Mouse (Mus musculus) kidney, adult 2 months (tissue): ENCODE measurements at regions not wholly inside any gene's neighbourhood (a gene's known extent, or its start where the extent isn't known, plus 50 kb on each side); places are given as distances from the start of the nearest gene placed in this dataset.

Experiments used
- DNase-seq: peaks from one replicate; pipeline ENCODE4 v3.0.0; 2021
- H3K27ac ChIP-seq: fragments of 200-500 bp; 2 replicates; pipeline ENCODE4 v1.5.1; 2012; ENCODE audit warnings: low read depth, low read length, control low read depth, inconsistent platforms; ENCODE audit not compliant: insufficient read depth
- H3K27me3 ChIP-seq: fragments of 200-500 bp; replicated peaks from 2 replicates; pipeline ENCODE4 v1.6.1; 2012; ENCODE audit warnings: mild to moderate bottlenecking, moderate library complexity, low read length, inconsistent platforms; ENCODE audit not compliant: control insufficient read depth, insufficient read depth
- H3K36me3 ChIP-seq: fragments of 200-500 bp; 2 replicates; pipeline ENCODE4 v1.6.1; 2012; ENCODE audit warnings: mild to moderate bottlenecking, moderate library complexity, low read length, inconsistent platforms; ENCODE audit not compliant: control insufficient read depth, insufficient read depth
- H3K4me1 ChIP-seq: fragments of 200-500 bp; 2 replicates; pipeline ENCODE4 v1.6.1; 2011; ENCODE audit warnings: low read length; ENCODE audit not compliant: control insufficient read depth, insufficient read depth
- H3K4me3 ChIP-seq: fragments of 200-500 bp; 2 replicates; pipeline ENCODE4 v1.5.1; 2011; ENCODE audit warnings: mild to moderate bottlenecking, low read depth, low read length, control low read depth; ENCODE audit not compliant: insufficient read depth
- CTCF ChIP-seq: fragments of 200-500 bp; conservative IDR thresholded peaks from 2 replicates; pipeline ENCODE4 v1.5.1; 2011; ENCODE audit warnings: low read depth, mild to moderate bottlenecking, control low read depth, low read length, moderate library complexity, mixed read lengths; ENCODE audit not compliant: insufficient read depth, insufficient read length
- POLR2A ChIP-seq: fragments of 200-500 bp; IDR thresholded peaks from one replicate; pipeline ENCODE4 v1.6.1; 2011; ENCODE audit warnings: low read depth, low read length, control low read depth
- WGBS: fragments of 180-500 bp; shearing (Covaris S2); methylation state at CpG from one replicate; pipeline ENCODE4 v1.1.7; 2018; 5-methylcytosine and 5-hydroxymethylcytosine counted together

DNA sequence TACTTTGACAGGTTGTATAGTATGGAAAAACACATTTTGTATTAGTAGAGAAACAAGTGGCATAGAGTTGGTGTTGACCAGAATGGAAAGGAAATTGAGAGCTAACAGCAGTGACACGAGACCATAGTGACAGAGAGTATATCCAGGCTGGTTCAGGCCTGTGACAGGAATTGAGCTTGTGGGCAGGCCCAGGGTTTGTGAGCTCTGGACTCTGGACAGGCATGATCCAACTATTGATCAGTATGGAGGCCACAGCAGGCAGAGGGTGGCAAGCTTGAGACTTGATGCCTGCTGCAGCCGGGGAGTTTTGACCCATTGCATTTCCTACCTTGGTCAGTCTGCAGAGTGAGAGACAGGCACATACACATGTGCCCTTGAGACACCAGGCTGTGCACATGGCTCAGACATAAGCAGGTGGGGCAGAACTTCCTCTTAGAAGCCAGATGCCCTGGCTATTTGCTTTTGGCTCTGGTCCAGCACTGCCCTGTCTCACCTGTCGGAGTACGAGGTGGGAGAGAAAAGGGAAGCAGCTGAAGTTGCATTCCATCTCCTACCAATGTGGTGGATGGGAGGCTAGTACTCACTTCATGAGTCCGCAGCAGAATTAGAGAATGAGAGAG lies 1006.2 kb upstream of the Cdh20 start:
- TF ChIP-seq CTCF (no peak), POLR2A (no peak)
- H3K4me3 ChIP-seq, result no peak overlapping the region
- H3K4me1 ChIP-seq, result no peaks in the 10 kb centered on the region
- H3K27me3 ChIP-seq, result no peaks in the 10 kb centered on the region
- WGBS, result 76% methylated on average over 5 of the region's 5 CpGs
- no peaks in the 10 kb centered on the region for H3K36me3 ChIP-seq
- H3K27ac ChIP-seq, result no peak overlapping the region
- no peak for DNase-seq

DNA sequence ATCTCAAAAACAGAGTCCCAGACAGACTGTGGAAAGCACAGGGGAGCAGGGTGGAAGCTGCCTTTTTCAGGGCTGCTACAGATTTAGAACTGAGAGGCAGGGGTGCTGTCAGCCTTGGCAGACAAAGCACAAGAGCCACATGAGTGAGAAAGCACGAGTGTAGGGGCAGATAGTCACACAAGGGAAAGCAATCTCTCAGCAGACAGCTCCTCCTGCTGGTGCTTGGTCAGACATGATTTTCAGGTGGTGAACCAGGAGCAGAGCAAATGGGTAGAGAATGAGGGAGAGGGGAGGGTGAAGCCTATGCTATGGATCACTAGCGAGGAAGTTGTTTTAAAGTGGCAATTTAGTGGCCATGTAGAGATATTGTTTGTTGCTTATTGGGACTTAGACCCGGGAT lies 1005.6 kb upstream of the Cdh20 start:
- DNase-seq, result no peak
- TF ChIP-seq POLR2A, result no peak
- TF ChIP-seq CTCF, result peak; percentile 39; the same call in 1 of the 2 replicates
- 34% methylated on average over 3 of the region's 3 CpGs for WGBS

DNA sequence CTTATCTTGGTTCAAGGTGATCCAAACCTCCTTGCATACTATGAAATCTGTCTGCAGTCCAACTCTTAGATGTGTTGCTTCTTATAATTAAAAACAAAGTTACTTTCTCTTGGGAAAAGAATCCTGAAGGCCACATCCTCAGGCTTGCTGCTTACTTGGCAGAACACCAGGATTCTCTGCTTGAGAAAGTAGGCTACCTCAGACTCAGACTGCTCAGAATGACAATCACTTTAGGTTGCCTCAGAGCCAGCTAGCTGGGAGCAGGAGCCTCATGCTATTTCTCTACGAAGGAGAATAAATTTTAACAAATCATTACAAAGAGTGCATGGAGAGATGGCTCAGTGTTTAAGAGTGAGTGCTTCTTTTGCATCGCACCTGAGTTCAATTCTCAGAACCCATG lies 1001.0 kb upstream of the Cdh20 start:
- WGBS, result 73% methylated on average over 2 of the region's 2 CpGs
- Histone ChIP-seq H3K4me3 (no peak overlapping the region), H3K36me3 (no peaks in the 10 kb centered on the region), H3K27me3 (no peaks in the 10 kb centered on the region), H3K27ac (no peak overlapping the region), H3K4me1 (no peaks in the 10 kb centered on the region)
- TF ChIP-seq POLR2A (no peak), CTCF (no peak)
- DNase-seq, result no peak

More for the DNA sequence above, 1005.6 kb upstream of the Cdh20 start:
- Histone ChIP-seq H3K36me3 (no peaks in the 10 kb centered on the region), H3K4me1 (no peaks in the 10 kb centered on the region), H3K27me3 (no peaks in the 10 kb centered on the region), H3K27ac (no peak overlapping the region), H3K4me3 (no peak overlapping the region)

DNA sequence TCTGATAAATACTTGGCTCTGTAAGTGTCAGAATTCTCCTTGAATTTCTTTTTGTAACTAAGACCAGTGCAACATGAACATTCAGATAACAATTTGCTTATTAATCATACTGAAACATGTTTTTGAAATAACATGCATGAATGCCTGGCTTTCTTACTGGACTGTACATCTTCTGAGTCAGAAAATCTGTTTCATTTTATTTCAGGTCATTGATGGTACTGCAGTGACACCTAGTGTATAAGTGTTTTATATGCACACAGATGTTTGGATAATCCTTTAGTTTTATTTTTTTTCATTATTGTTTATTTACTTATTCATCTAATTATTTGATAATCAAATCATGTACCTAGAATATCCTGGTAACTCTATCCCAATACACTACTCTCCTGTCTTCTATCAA lies 983.6 kb upstream of the Cdh20 start:
- TF ChIP-seq CTCF (0 out of 2 replicates have a peak, but pooled peaks have one; percentile 3), POLR2A (no peak)
- no peak for DNase-seq
- Histone ChIP-seq H3K27ac (no peak overlapping the region), H3K4me3 (no peak overlapping the region), H3K4me1 (no peaks in the 10 kb centered on the region), H3K36me3 (no peaks in the 10 kb centered on the region), H3K27me3 (no peaks in the 10 kb centered on the region)

DNA sequence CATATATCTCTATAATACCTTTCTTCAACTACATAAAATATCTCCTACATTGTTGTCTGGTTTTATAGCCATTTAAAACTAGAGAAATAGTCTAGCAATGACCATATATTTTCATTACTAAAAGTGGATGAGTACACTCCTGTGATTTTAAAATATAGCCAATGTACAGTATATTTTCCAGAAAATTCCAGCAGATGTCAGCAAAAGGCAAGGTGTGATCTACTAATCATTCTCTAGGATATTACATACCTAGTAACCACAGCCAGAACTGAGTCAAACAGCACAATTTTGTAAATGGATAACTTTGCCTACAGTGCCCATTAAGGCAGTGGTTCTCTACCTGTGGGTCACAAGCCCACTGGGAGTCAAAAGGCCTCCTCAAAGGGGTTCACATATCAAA lies 972.0 kb upstream of the Cdh20 start:
- TF ChIP-seq POLR2A (no peak), CTCF (no peak)
- H3K4me1 ChIP-seq, result no peaks in the 10 kb centered on the region
- no peaks in the 10 kb centered on the region; the same call in 1 of the 2 replicates for H3K27me3 ChIP-seq
- DNase-seq, result no peak
- no peaks in the 10 kb centered on the region for H3K36me3 ChIP-seq
- H3K4me3 ChIP-seq, result no peak overlapping the region
- H3K27ac ChIP-seq, result no peak overlapping the region

DNA sequence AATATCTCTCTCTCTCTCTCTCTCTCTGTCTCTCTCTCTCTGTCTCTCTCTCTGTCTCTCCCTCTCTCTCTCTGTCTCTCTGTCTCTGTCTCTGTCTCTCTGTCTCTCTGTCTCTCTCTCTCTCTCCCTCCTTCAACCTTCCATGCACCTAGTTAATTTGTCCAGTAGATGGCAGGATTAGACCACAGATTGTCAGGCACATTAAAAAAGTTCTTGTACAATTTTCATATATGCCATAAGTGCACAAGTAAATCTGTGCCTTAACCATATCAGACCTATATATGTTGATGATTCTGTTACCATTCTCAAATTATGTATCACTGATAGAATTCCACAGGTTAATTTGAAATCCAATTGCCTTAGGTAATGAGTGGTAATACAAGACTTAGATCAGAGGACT lies 969.0 kb upstream of the Cdh20 start:
- Histone ChIP-seq H3K27me3 (no peaks in the 10 kb centered on the region; the same call in 1 of the 2 replicates), H3K4me1 (no peaks in the 10 kb centered on the region), H3K27ac (no peak overlapping the region), H3K36me3 (no peaks in the 10 kb centered on the region), H3K4me3 (no peak overlapping the region)
- TF ChIP-seq POLR2A (no peak), CTCF (no peak)
- peak; percentile 14 for DNase-seq

DNA sequence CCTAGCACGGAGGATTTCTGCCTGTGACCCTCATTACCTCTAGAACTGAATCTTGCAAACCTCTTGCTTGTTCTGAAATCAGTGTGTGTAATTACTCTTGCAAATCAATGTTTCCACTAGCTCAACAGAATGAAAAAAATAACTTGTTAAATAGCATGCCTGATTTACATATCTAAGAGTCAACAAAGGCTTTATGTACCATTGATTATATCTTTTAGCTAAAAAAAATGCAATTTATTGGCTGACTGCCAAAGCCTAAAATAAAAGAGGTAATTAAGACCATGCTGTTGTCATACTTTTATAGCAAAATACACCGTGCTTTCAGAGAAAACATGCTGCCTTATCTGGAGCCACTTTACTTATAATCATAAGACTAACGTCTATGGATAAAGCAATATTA lies 950.4 kb upstream of the Cdh20 start:
- Histone ChIP-seq H3K27me3 (no peaks in the 10 kb centered on the region), H3K36me3 (no peaks in the 10 kb centered on the region)
- TF ChIP-seq POLR2A (no peak), CTCF (no peak)

More for the DNA sequence above, 950.4 kb upstream of the Cdh20 start:
- no peaks in the 10 kb centered on the region for H3K4me1 ChIP-seq
- no peak overlapping the region for H3K27ac ChIP-seq
- 67% methylated on average over 3 of the region's 3 CpGs for WGBS
- H3K4me3 ChIP-seq, result no peak overlapping the region
- DNase-seq, result no peak
